Mouse (Mus musculus) kidney, embryonic 16.5 days (tissue): ENCODE data around the gene OR5BS1P. TPM values are rescaled to one million over a fixed set of nuclear protein-coding genes. Genes with fewer than 3 reads are reported as not detected.

ENCODE experiments used
- ATAC-seq: fragments of 200-750 bp; cut with Nextera tagmentation; 2 replicates; pipeline ENCODE4 v1.8.0; 2017; ENCODE audit warnings: moderate TSS enrichment; ENCODE audit not compliant: low FRiP score, low TSS enrichment
- H3K27ac ChIP-seq: fragments of 300-500 bp; sonication (generic); 2 replicates; pipeline ENCODE4 v1.5.1; 2014; ENCODE audit warnings: low read length
- H3K27me3 ChIP-seq: fragments of 300-500 bp; sonication (generic); 2 replicates; pipeline ENCODE4 v1.6.1; 2014; ENCODE audit warnings: low read length, control low read depth, mixed read lengths; ENCODE audit not compliant: insufficient read depth
- H3K36me3 ChIP-seq: fragments of 300-500 bp; sonication (generic); 2 replicates; pipeline ENCODE4 v1.6.1; 2014; ENCODE audit warnings: low read length, control low read depth, mixed read lengths; ENCODE audit not compliant: insufficient read depth
- H3K4me1 ChIP-seq: fragments of 300-500 bp; sonication (generic); 2 replicates; pipeline ENCODE4 v1.6.1; 2014; ENCODE audit warnings: low read length, control low read depth, mixed read lengths; ENCODE audit not compliant: insufficient read depth
- H3K4me2 ChIP-seq: fragments of 300-500 bp; sonication (generic); replicated peaks from 2 replicates; pipeline ENCODE4 v1.6.1; 2014; ENCODE audit warnings: low read depth, low read length
- H3K4me3 ChIP-seq: fragments of 300-500 bp; sonication (generic); 2 replicates; pipeline ENCODE4 v1.5.1; 2014; ENCODE audit warnings: mild to moderate bottlenecking, low read length
- H3K9ac ChIP-seq: fragments of 300-500 bp; sonication (generic); replicated peaks from 2 replicates; pipeline ENCODE4 v1.6.1; 2014; ENCODE audit warnings: low read length
- H3K9me3 ChIP-seq: fragments of 300-500 bp; sonication (generic); 2 replicates; pipeline ENCODE4 v1.6.1; 2016; ENCODE audit warnings: low read length, control low read depth
- WGBS: fragments of 180-500 bp; shearing (Covaris S2); extraction: QIAGEN DNeasy Blood & Tissue Kit; methylation state at CpG from one replicate; pipeline ENCODE4 v1.1.7; 2014; 5-methylcytosine and 5-hydroxymethylcytosine counted together
- polyA plus RNA-seq: library from polyadenylated mRNA; unstranded; fragments of >200 nt; fragmentation: Nextera tagmentation; extraction: Ambion mirVana; gene quantifications from 2 replicates; pipeline ENCODE4 v1.2.1, GENCODE M21; 2015

Gene OR5BS1P
- polyA plus RNA-seq, 1 experiment from 2014 or later, result not detected

- H3K4me3 ChIP-seq, result no peak overlapping the region
- H3K36me3 ChIP-seq, result no peaks in the 10 kb centered on the region
- no peak overlapping the region for H3K27ac ChIP-seq
- no peak overlapping the region for H3K9ac ChIP-seq
- H3K27me3 ChIP-seq, result no peaks in the 10 kb centered on the region
- no peaks in the 10 kb centered on the region for H3K9me3 ChIP-seq
- H3K4me1 ChIP-seq, result no peaks in the 10 kb centered on the region
- no peak for ATAC-seq
- no peak overlapping the region for H3K4me2 ChIP-seq
- WGBS, result 84% methylated on average over 10 of the region's 10 CpGs
Measured at GRCm38 (mm10) chr15:98474958-98475357, 5.3 kb downstream of the OR5BS1P start.

- no peak overlapping the region for H3K9ac ChIP-seq
- H3K36me3 ChIP-seq, result no peaks in the 10 kb centered on the region
- no peak overlapping the region for H3K4me3 ChIP-seq
- no peak overlapping the region for H3K27ac ChIP-seq
- no peaks in the 10 kb centered on the region for H3K27me3 ChIP-seq
- no peak overlapping the region for H3K4me2 ChIP-seq
- H3K9me3 ChIP-seq, result no peaks in the 10 kb centered on the region
- WGBS, result 49% methylated on average over 10 of the region's 10 CpGs
- H3K4me1 ChIP-seq, result no peaks in the 10 kb centered on the region
- ATAC-seq, result no peak
Measured at GRCm38 (mm10) chr15:98475382-98475781, 5.7 kb downstream of the OR5BS1P start.

- H3K36me3 ChIP-seq, result no peaks in the 10 kb centered on the region
- H3K9me3 ChIP-seq, result no peaks in the 10 kb centered on the region
- H3K27me3 ChIP-seq, result no peaks in the 10 kb centered on the region
- WGBS, result 74% methylated on average over 5 of the region's 5 CpGs
- no peak overlapping the region for H3K9ac ChIP-seq
- ATAC-seq, result no peak
- no peak overlapping the region for H3K27ac ChIP-seq
- H3K4me2 ChIP-seq, result no peak overlapping the region
- H3K4me3 ChIP-seq, result no peak overlapping the region
- H3K4me1 ChIP-seq, result no peaks in the 10 kb centered on the region
Measured at GRCm38 (mm10) chr15:98476281-98476680, 6.6 kb downstream of the OR5BS1P start.

GRCm38 (mm10) chr15:98479568-98480102 lies 9.9 kb downstream of the OR5BS1P start:
- no peaks in the 10 kb centered on the region for H3K27me3 ChIP-seq
- H3K4me2 ChIP-seq, result no peak overlapping the region
- no peak for ATAC-seq
- no peaks in the 10 kb centered on the region for H3K36me3 ChIP-seq
- no peak overlapping the region for H3K9ac ChIP-seq
- WGBS, result 78% methylated on average over 7 of the region's 7 CpGs
- H3K4me1 ChIP-seq, result no peaks in the 10 kb centered on the region
- no peaks in the 10 kb centered on the region for H3K9me3 ChIP-seq
- no peak overlapping the region for H3K27ac ChIP-seq
- no peak overlapping the region for H3K4me3 ChIP-seq

- no peak for ATAC-seq
- Histone ChIP-seq H3K9me3 (no peaks in the 10 kb centered on the region), H3K27ac (no peak within 1 kb of the TSS), H3K4me3 (no peak within 1 kb of the TSS), H3K4me2 (no peak within 1 kb of the TSS), H3K36me3 (no peaks in the 10 kb centered on the region), H3K27me3 (no peaks in the 10 kb centered on the region), H3K4me1 (no peaks in the 10 kb centered on the region), H3K9ac (no peak within 1 kb of the TSS)
- WGBS, result 67% methylated on average over 3 of the region's 3 CpGs
Measured at GRCm38 (mm10) chr15:98482701-98483100, 13.0 kb downstream of the OR5BS1P start, which contains the start of gene Lalba. Gene Lalba, minus strand, starts transcription at chr15:98482721.

GRCm38 (mm10) chr15:98483907-98484886 lies 14.5 kb downstream of the OR5BS1P start:
- 45% methylated on average over 18 of the region's 18 CpGs for WGBS
- no peak overlapping the region for H3K4me2 ChIP-seq
- peak overlapping the region; percentile 31; the same call in 1 of the 2 replicates for H3K27ac ChIP-seq
- no peak for ATAC-seq
- no peaks in the 10 kb centered on the region for H3K36me3 ChIP-seq
- H3K9me3 ChIP-seq, result 0 out of 2 replicates have a peak, but pooled peaks cover 3% of the 10 kb centered on the region
- H3K9ac ChIP-seq, result no peak overlapping the region
- no peaks in the 10 kb centered on the region for H3K27me3 ChIP-seq
- H3K4me1 ChIP-seq, result no peaks in the 10 kb centered on the region
- no peak overlapping the region for H3K4me3 ChIP-seq

GRCm38 (mm10) chr15:98486433-98487021 lies 16.8 kb downstream of the OR5BS1P start:
- H3K27me3 ChIP-seq, result no peaks in the 10 kb centered on the region
- WGBS, result 96% methylated on average over 8 of the region's 8 CpGs

GRCm38 (mm10) chr15:98491332-98491731 lies 21.6 kb downstream of the OR5BS1P start:
- WGBS, result 73% methylated on average over 2 of the region's 2 CpGs
- no peak for ATAC-seq

More at GRCm38 (mm10) chr15:98486433-98487021, 16.8 kb downstream of the OR5BS1P start:
- no peak for ATAC-seq
- no peak overlapping the region for H3K9ac ChIP-seq
- no peak overlapping the region for H3K4me3 ChIP-seq
- 0 out of 2 replicates have a peak, but pooled peaks cover 3% of the 10 kb centered on the region for H3K9me3 ChIP-seq
- no peaks in the 10 kb centered on the region for H3K4me1 ChIP-seq
- H3K27ac ChIP-seq, result no peak overlapping the region
- no peaks in the 10 kb centered on the region for H3K36me3 ChIP-seq
- no peak overlapping the region for H3K4me2 ChIP-seq

GRCm38 (mm10) chr15:98492102-98492501 lies 22.4 kb downstream of the OR5BS1P start, which contains the start of gene Olfr279:
Gene Olfr279, plus strand, starts transcription at chr15:98492402.
- H3K9ac ChIP-seq, result no peak within 1 kb of the TSS
- no peak for ATAC-seq
- no peak within 1 kb of the TSS for H3K27ac ChIP-seq
- no peaks in the 10 kb centered on the region for H3K36me3 ChIP-seq
- H3K27me3 ChIP-seq, result no peaks in the 10 kb centered on the region
- H3K9me3 ChIP-seq, result 0 out of 2 replicates have a peak, but pooled peaks cover 3% of the 10 kb centered on the region
- H3K4me3 ChIP-seq, result no peak within 1 kb of the TSS
- 50% methylated on average over 4 of the region's 4 CpGs for WGBS
- H3K4me2 ChIP-seq, result no peak within 1 kb of the TSS
- no peaks in the 10 kb centered on the region for H3K4me1 ChIP-seq

More at GRCm38 (mm10) chr15:98491332-98491731, 21.6 kb downstream of the OR5BS1P start:
- H3K27ac ChIP-seq, result no peak overlapping the region
- H3K4me3 ChIP-seq, result no peak overlapping the region
- H3K27me3 ChIP-seq, result no peaks in the 10 kb centered on the region
- H3K9ac ChIP-seq, result no peak overlapping the region
- H3K9me3 ChIP-seq, result 0 out of 2 replicates have a peak, but pooled peaks cover 3% of the 10 kb centered on the region
- no peaks in the 10 kb centered on the region for H3K36me3 ChIP-seq
- H3K4me1 ChIP-seq, result no peaks in the 10 kb centered on the region
- no peak overlapping the region for H3K4me2 ChIP-seq
